Mouse (Mus musculus) intestine, embryonic 14.5 days (tissue): ENCODE results near the gene Myoc. TPM values are rescaled to one million over a fixed set of nuclear protein-coding genes. Genes with fewer than 3 reads are reported as not detected.

Experiments
- ATAC-seq: fragments of 200-750 bp; cut with Nextera tagmentation; replicated peaks from 2 replicates; pipeline ENCODE4 v1.8.0; 2017; ENCODE audit warnings: low read depth, moderate number of reproducible peaks, moderate TSS enrichment, moderate library complexity; ENCODE audit not compliant: low FRiP score, low TSS enrichment
- DNase-seq: peaks from one replicate; pipeline ENCODE4 v3.0.0-alpha.2; 2018; ENCODE audit warnings: low spot score
- H3K27ac ChIP-seq: fragments of 300-500 bp; sonication (generic); 2 replicates; pipeline ENCODE4 v1.5.1; 2014; ENCODE audit warnings: low read depth, mild to moderate bottlenecking, control low read depth
- H3K27me3 ChIP-seq: fragments of 300-500 bp; sonication (generic); replicated peaks from 2 replicates; pipeline ENCODE4 v1.6.1; 2014; ENCODE audit warnings: low read length, control low read depth; ENCODE audit not compliant: control insufficient read depth, insufficient read depth
- H3K36me3 ChIP-seq: fragments of 300-500 bp; sonication (generic); 2 replicates; pipeline ENCODE4 v1.6.1; 2014; ENCODE audit warnings: low read length, control low read depth; ENCODE audit not compliant: control insufficient read depth, insufficient read depth
- H3K4me1 ChIP-seq: fragments of 300-500 bp; sonication (generic); replicated peaks from 2 replicates; pipeline ENCODE4 v1.6.1; 2014; ENCODE audit warnings: low read length, control low read depth, mixed read lengths; ENCODE audit not compliant: control insufficient read depth, insufficient read depth
- H3K4me2 ChIP-seq: fragments of 300-500 bp; sonication (generic); 2 replicates; pipeline ENCODE4 v1.6.1; 2014; ENCODE audit warnings: low read length
- H3K4me3 ChIP-seq: fragments of 300-500 bp; sonication (generic); 2 replicates; pipeline ENCODE4 v1.5.1; 2014; ENCODE audit warnings: low read depth, low read length, control low read depth, mixed read lengths
- H3K9ac ChIP-seq: fragments of 300-500 bp; sonication (generic); 2 replicates; pipeline ENCODE4 v1.6.1; 2014; ENCODE audit warnings: mild to moderate bottlenecking, low read length
- H3K9me3 ChIP-seq: fragments of 300-500 bp; sonication (generic); 2 replicates; pipeline ENCODE4 v1.6.1; 2016; ENCODE audit warnings: low read length, control low read depth; ENCODE audit not compliant: control insufficient read depth
- WGBS: fragments of 180-500 bp; shearing (Covaris S2); extraction: QIAGEN DNeasy Blood & Tissue Kit; methylation state at CpG from one replicate; pipeline ENCODE4 v1.1.7; 2014; 5-methylcytosine and 5-hydroxymethylcytosine counted together
- polyA plus RNA-seq: library from polyadenylated mRNA; unstranded; fragments of >200 nt; fragmentation: Nextera tagmentation; extraction: Ambion mirVana; gene quantifications from 2 replicates; pipeline ENCODE4 v1.2.1, GENCODE M21; 2014

Myoc gene
- polyA plus RNA-seq, 1 experiment from 2014 or later: not detected

- Histone ChIP-seq H3K4me1 (no peaks in the 10 kb centered on the region), H3K27me3 (no peaks in the 10 kb centered on the region), H3K27ac (no peak overlapping the region), H3K9ac (no peak overlapping the region), H3K4me2 (no peak overlapping the region), H3K36me3 (no peaks in the 10 kb centered on the region), H3K4me3 (no peak overlapping the region), H3K9me3 (0 out of 2 replicates have a peak, but pooled peaks cover 8% of the 10 kb centered on the region)
- DNase-seq: no peak
- WGBS: 84% methylated on average over 4 of the region's 4 CpGs
- no peak for ATAC-seq
Measured at GRCm38 (mm10) chr1:162638535-162638934, 420 bp upstream of the Myoc start.

GRCm38 (mm10) chr1:162639861-162640260, 906 bp downstream of the Myoc start:
- no peaks in the 10 kb centered on the region for H3K4me1 ChIP-seq
- H3K4me3 ChIP-seq: no peak overlapping the region
- no peak for ATAC-seq
- H3K36me3 ChIP-seq: no peaks in the 10 kb centered on the region
- H3K27me3 ChIP-seq: no peaks in the 10 kb centered on the region
- no peak overlapping the region for H3K9ac ChIP-seq
- no peak for DNase-seq
- no peaks in the 10 kb centered on the region for H3K9me3 ChIP-seq
- 93% methylated on average over 1 of the region's 1 CpGs for WGBS
- H3K4me2 ChIP-seq: no peak overlapping the region
- no peak overlapping the region for H3K27ac ChIP-seq

GRCm38 (mm10) chr1:162642591-162642990, 3.6 kb downstream of the Myoc start:
- Histone ChIP-seq H3K4me2 (no peak overlapping the region), H3K9me3 (no peaks in the 10 kb centered on the region), H3K4me1 (no peaks in the 10 kb centered on the region), H3K36me3 (no peaks in the 10 kb centered on the region), H3K9ac (no peak overlapping the region), H3K27ac (no peak overlapping the region), H3K27me3 (no peaks in the 10 kb centered on the region), H3K4me3 (no peak overlapping the region)
- WGBS: 84% methylated on average over 3 of the region's 3 CpGs
- no peak for ATAC-seq
- DNase-seq: no peak

- Histone ChIP-seq H3K4me2 (no peak overlapping the region), H3K9ac (no peak overlapping the region), H3K4me3 (no peak overlapping the region), H3K36me3 (no peaks in the 10 kb centered on the region), H3K27me3 (no peaks in the 10 kb centered on the region), H3K27ac (no peak overlapping the region), H3K9me3 (no peaks in the 10 kb centered on the region), H3K4me1 (no peaks in the 10 kb centered on the region)
- DNase-seq (no peak), ATAC-seq (no peak)
- 37% methylated on average over 4 of the region's 4 CpGs for WGBS
Measured at GRCm38 (mm10) chr1:162643752-162644151, 4.8 kb downstream of the Myoc start.

GRCm38 (mm10) chr1:162646083-162646686, 7.2 kb downstream of the Myoc start:
- Histone ChIP-seq H3K4me3 (no peak overlapping the region), H3K36me3 (no peaks in the 10 kb centered on the region), H3K4me1 (no peaks in the 10 kb centered on the region), H3K4me2 (no peak overlapping the region), H3K27me3 (no peaks in the 10 kb centered on the region), H3K27ac (no peak overlapping the region), H3K9me3 (no peaks in the 10 kb centered on the region), H3K9ac (no peak overlapping the region)
- 81% methylated on average over 10 of the region's 10 CpGs for WGBS
- ATAC-seq: no peak
- no peak for DNase-seq

- H3K9me3 ChIP-seq: no peaks in the 10 kb centered on the region
- ATAC-seq (no peak), DNase-seq (no peak)
- WGBS: 93% methylated on average over 14 of the region's 14 CpGs
- H3K4me3 ChIP-seq: no peak overlapping the region
- H3K27me3 ChIP-seq: no peaks in the 10 kb centered on the region
- no peak overlapping the region for H3K4me2 ChIP-seq
- H3K36me3 ChIP-seq: no peaks in the 10 kb centered on the region
- H3K9ac ChIP-seq: no peak overlapping the region
- H3K4me1 ChIP-seq: no peaks in the 10 kb centered on the region
- H3K27ac ChIP-seq: no peak overlapping the region
Measured at GRCm38 (mm10) chr1:162648416-162648815, 9.5 kb downstream of the Myoc start.

- Histone ChIP-seq H3K9ac (no peak within 1 kb of the TSS), H3K27ac (no peak within 1 kb of the TSS), H3K9me3 (no peaks in the 10 kb centered on the region), H3K36me3 (no peaks in the 10 kb centered on the region), H3K4me2 (no peak within 1 kb of the TSS), H3K4me1 (no peaks in the 10 kb centered on the region), H3K4me3 (no peak within 1 kb of the TSS), H3K27me3 (no peaks in the 10 kb centered on the region)
- WGBS: 90% methylated on average over 7 of the region's 7 CpGs
- no peak for DNase-seq
- no peak for ATAC-seq
Measured at GRCm38 (mm10) chr1:162658119-162658518, 19.2 kb downstream of the Myoc start, which contains the start of gene Myocos. Gene Myocos (minus strand): TSS chr1:162658219.

GRCm38 (mm10) chr1:162660276-162660860, 21.4 kb downstream of the Myoc start:
- no peak overlapping the region for H3K9ac ChIP-seq
- no peak overlapping the region for H3K4me3 ChIP-seq
- DNase-seq (no peak), ATAC-seq (no peak)
- H3K27ac ChIP-seq: no peak overlapping the region
- H3K4me2 ChIP-seq: no peak overlapping the region
- no peaks in the 10 kb centered on the region for H3K4me1 ChIP-seq
- H3K27me3 ChIP-seq: no peaks in the 10 kb centered on the region
- no peaks in the 10 kb centered on the region for H3K36me3 ChIP-seq
- no peaks in the 10 kb centered on the region for H3K9me3 ChIP-seq
- 79% methylated on average over 11 of the region's 11 CpGs for WGBS
